Comparison of ENCODE assay signal across 9 mouse cellular contexts in genomic region chr2:158550067-158550466, GRCm38 (mm10). TPM values are rescaled to one million over a fixed set of nuclear protein-coding genes. Genes with fewer than 3 reads are reported as not detected.
DNase-seq lines count a peak whose midpoint lies in the region; ATAC-seq and TF ChIP-seq lines count a peak whose summit lies in the region.
"Had no signal": no experiment of that assay in that cellular context is flagged by ENCODE, and none has a peak within 500 bp of the region (broad histone marks: within the 10 kb centered on the region; RNA-seq: fewer than 3 reads in every experiment).

No protein-coding gene starts in this region.

- H3K27ac ChIP-seq in ES-Bruce4 (ENCODE audit: insufficient read depth, low read length) = no peak overlapping the region
- H3K27ac ChIP-seq in heart, postnatal 0 days (ENCODE audit: low read depth) = no peak overlapping the region

- no peak overlapping the region for H3K4me2 ChIP-seq in heart, postnatal 0 days (ENCODE audit: low read depth, low read length)

- ATAC-seq in heart, postnatal 0 days (ENCODE audit: insufficient read depth, low read depth) = 0 out of 2 replicates have a peak, but pooled peaks have one; percentile 39
- ATAC-seq in megakaryocyte progenitor cell, adult 5-6 weeks (replicated peaks; ENCODE audit: poor library complexity) = peak; percentile 75

- peaks cover 2% of the 10 kb centered on the region for H3K4me1 ChIP-seq in ES-Bruce4 (ENCODE audit: control insufficient read depth, insufficient read depth, low read length)
- H3K4me1 ChIP-seq in heart, postnatal 0 days (ENCODE audit: control insufficient read depth, insufficient read depth) = no peaks in the 10 kb centered on the region

- peak; percentile 89 for DNase-seq in adrenal gland, postnatal 10 days
- DNase-seq in embryo, embryonic 9.5 days (ENCODE audit: extremely low spot score) = peak; percentile 64
- peak; percentile 54 for DNase-seq in heart, postnatal 0 days (ENCODE audit: low spot score)
- peak; percentile 88 to 90 for DNase-seq in layer of hippocampus, postnatal 10 days (ENCODE audit: low spot score in 2 of 2)
- DNase-seq in right cerebral cortex, postnatal 25 days = peak; percentile 65
- peak; percentile 42 to 79 for DNase-seq in urinary bladder, postnatal 4 days (ENCODE audit: low spot score in 2 of 2)

- no peaks in the 10 kb centered on the region for H3K36me3 ChIP-seq in ES-Bruce4 (ENCODE audit: control insufficient read depth, insufficient read depth, low read length, poor library complexity, severe bottlenecking)
- no peaks in the 10 kb centered on the region for H3K36me3 ChIP-seq in heart, postnatal 0 days (replicated peaks; ENCODE audit: control insufficient read depth, insufficient read depth, low read length)

- H3K27me3 ChIP-seq in ES-Bruce4 (ENCODE audit: control insufficient read depth, insufficient read depth, low read length, poor library complexity, severe bottlenecking) = no peaks in the 10 kb centered on the region
- peaks cover 42% of the 10 kb centered on the region for H3K27me3 ChIP-seq in heart, postnatal 0 days (ENCODE audit: control insufficient read depth, insufficient read depth, low read length)

- TF ChIP-seq EP300 in ES-Bruce4 (IDR thresholded peaks at IDR 0.05; ENCODE audit: insufficient read depth, low read depth, low read length) = no peak
- TF ChIP-seq EP300 in heart, postnatal 0 days (IDR thresholded peaks at IDR 0.05; ENCODE audit: low read depth) = no peak

- TF ChIP-seq POLR2A in ES-Bruce4 (IDR thresholded peaks at IDR 0.05; ENCODE audit: insufficient read depth, low read length) = no peak

- TF ChIP-seq CTCF in ES-Bruce4 (IDR thresholded peaks at IDR 0.05; ENCODE audit: low read depth, low read length) = peak; percentile 78
- TF ChIP-seq CTCF in heart, postnatal 0 days (IDR thresholded peaks at IDR 0.05; ENCODE audit: low read depth) = peak; percentile 82

- no peaks in the 10 kb centered on the region for H3K9me3 ChIP-seq in ES-Bruce4 (replicated peaks; ENCODE audit: control insufficient read depth, insufficient read depth, low read length, poor library complexity, severe bottlenecking)
- H3K9me3 ChIP-seq in heart, postnatal 0 days (replicated peaks; ENCODE audit: control insufficient read depth, low read length) = no peaks in the 10 kb centered on the region

- H3K4me3 ChIP-seq in ES-Bruce4 (ENCODE audit: low read depth, low read length) = no peak overlapping the region
- H3K4me3 ChIP-seq in heart, postnatal 0 days (ENCODE audit: low read depth, low read length) = no peak overlapping the region

- no peak overlapping the region for H3K9ac ChIP-seq in ES-Bruce4 (ENCODE audit: low read depth, poor library complexity, severe bottlenecking)
- H3K9ac ChIP-seq in heart, postnatal 0 days (replicated peaks; ENCODE audit: low read depth, low read length) = no peak overlapping the region

- WGBS in heart, postnatal 0 days = 4% methylated on average over 3 of the region's 3 CpGs

RNA-seq across cellular contexts. Expression of gene Arhgap40, which starts 37.5 kb away (rescaled TPM):
- not detected in 2 replicates for polyA plus RNA-seq in ES-Bruce4 (2011; ENCODE audit: insufficient read depth, insufficient read length, low read depth, missing spikeins)
- total RNA-seq in adrenal gland, postnatal 10 days (2021) = not detected
- 0.42 and 0.73 TPM in 2 replicates for total RNA-seq in heart, postnatal 0 days (2014; rRNA removed; ENCODE audit: low replicate concordance)
- polyA plus RNA-seq in heart, postnatal 0 days (2015; fragmentation: Nextera tagmentation; extraction: Ambion mirVana) = not detected in 2 replicates
- total RNA-seq in layer of hippocampus, postnatal 10 days (2021) = under 1 TPM in 1 of 2 experiments, not detected in 1; 0.38 TPM
- 0.17 TPM in 1 of 2 replicates, not detected in the other for total RNA-seq in megakaryocyte progenitor cell, adult 5-6 weeks (2015)
- not detected in 2 replicates for total RNA-seq in megakaryocyte progenitor cell, adult 5-6 weeks (2017)
- total RNA-seq: hematopoietic stem cell, adult 5-6 weeks had no signal

RNA-seq across cellular contexts. Expression of gene Adig, which starts 47.7 kb away (rescaled TPM):
- not detected in 2 replicates for polyA plus RNA-seq in ES-Bruce4 (2011; ENCODE audit: insufficient read depth, insufficient read length, low read depth, missing spikeins)
- total RNA-seq in adrenal gland, postnatal 10 days (2021) = 100 to 1,000 TPM; 157 to 196 TPM
- not detected in 2 replicates for total RNA-seq in heart, postnatal 0 days (2014; rRNA removed; ENCODE audit: low replicate concordance)
- not detected in 2 replicates for polyA plus RNA-seq in heart, postnatal 0 days (2015; fragmentation: Nextera tagmentation; extraction: Ambion mirVana)
- not detected for total RNA-seq in layer of hippocampus, postnatal 10 days (2021)
- not detected in 2 replicates for total RNA-seq in megakaryocyte progenitor cell, adult 5-6 weeks (2015)
- total RNA-seq in megakaryocyte progenitor cell, adult 5-6 weeks (2017) = not detected in 2 replicates
- total RNA-seq: hematopoietic stem cell, adult 5-6 weeks had no signal

Comparison
In these comparisons a context has a peak if more than half of its experiments do, and no peak if none do; other contexts are left out.
1. RNA of gene Adig, which starts 47.7 kb away (total RNA-seq): 157 to 196 TPM in adrenal gland, postnatal 10 days; not detected in layer of hippocampus, postnatal 10 days, not detected in heart, postnatal 0 days and not detected in megakaryocyte progenitor cell, adult 5-6 weeks; every median in the first group is over 100 times any median in the second.
2. Peak in every context shown above with its lines, with median percentiles within 50 percentile points of each other: DNase-seq.